Mouse (Mus musculus) heart, postnatal 0 days (tissue): Measurements from ENCODE around the gene Adam22.

ENCODE experiments used
- CTCF ChIP-seq: IDR thresholded peaks from 2 replicates; pipeline ENCODE4 v1.5.1; 2016; ENCODE audit warnings: antibody characterized with exemption, control low read depth, low read depth
- EP300 ChIP-seq: IDR thresholded peaks from 2 replicates; pipeline ENCODE4 v1.6.1; 2016; ENCODE audit warnings: antibody characterized with exemption, low read depth

GRCm38 (mm10) chr5:8373415-8373814, 5.5 kb upstream of the Adam22 start:
- TF ChIP-seq CTCF (no peak), EP300 (no peak)
